Mouse (Mus musculus) CH12.LX (cell line): ENCODE measurements around the gene Gm20388.

Experiments used
- CTCF ChIP-seq, 2 experiments: IDR thresholded peaks in 1 of 2; conservative IDR thresholded peaks in 1 of 2; 2 replicates each; pipeline ENCODE4 v1.5.1; 2011 to 2012; ENCODE audit warnings: low read depth in 2 of 2, low read length in 2 of 2, improper control_type of control experiment in 1 of 2, inconsistent platforms in 1 of 2, mild to moderate bottlenecking in 1 of 2, moderate library complexity in 1 of 2
- E2F4 ChIP-seq: IDR thresholded peaks from 2 replicates; pipeline ENCODE4 v1.6.1; 2011; ENCODE audit warnings: low read depth, low read length, improper control_type of control experiment; ENCODE audit not compliant: insufficient replicate concordance
- EP300 ChIP-seq: IDR thresholded peaks from 2 replicates; pipeline ENCODE4 v1.6.1; 2011; ENCODE audit warnings: low read length, improper control_type of control experiment
- NRF1 ChIP-seq: IDR thresholded peaks from 2 replicates; pipeline ENCODE4 v1.6.1; 2014; ENCODE audit warnings: low read depth, mild to moderate bottlenecking, inconsistent platforms, low read length, improper control_type of control experiment, moderate library complexity
- POLR2AphosphoS2 ChIP-seq: IDR thresholded peaks from 2 replicates; pipeline ENCODE4 v1.6.1; 2011; ENCODE audit warnings: low read depth, low read length, improper control_type of control experiment
- UBTF ChIP-seq: IDR thresholded peaks from 2 replicates; pipeline ENCODE4 v1.6.1; 2012; ENCODE audit warnings: low read depth, mild to moderate bottlenecking, inconsistent platforms, low read length, improper control_type of control experiment, moderate library complexity

DNA sequence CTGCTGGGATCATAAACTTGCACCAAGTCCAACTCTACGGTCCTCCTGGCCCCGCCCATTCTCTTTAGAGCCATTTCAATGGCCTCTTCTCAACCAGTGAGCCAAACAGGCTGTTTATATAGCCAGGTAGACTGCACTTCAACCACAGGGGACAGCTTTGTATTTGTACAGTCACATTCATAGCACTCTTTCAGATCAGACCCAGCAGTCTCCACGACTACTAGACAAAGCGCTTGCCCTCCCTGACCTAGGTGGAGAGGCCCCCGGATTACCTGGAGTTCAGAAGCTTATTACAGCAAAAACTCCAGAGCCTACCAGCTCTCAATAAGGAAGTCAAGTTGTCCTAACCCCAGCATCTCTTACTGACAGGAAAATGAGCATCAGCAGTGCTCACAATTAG lies 4083.0 kb downstream of the Gm20388 start:
- TF ChIP-seq E2F4 = no peak
- TF ChIP-seq UBTF = no peak
- TF ChIP-seq NRF1 = no peak
- TF ChIP-seq POLR2AphosphoS2 = no peak
- no peak for TF ChIP-seq CTCF (conservative IDR thresholded peaks at IDR 0.05 in 1 of 2, IDR thresholded peaks at IDR 0.05 in 1 of 2; ENCODE audit: low read depth in 2 of 2, low read length in 2 of 2)
- no peak for TF ChIP-seq EP300
